Mouse (Mus musculus) urinary bladder, postnatal 0 days (tissue): Measurements from ENCODE around the gene Slc40a1. TPM values are rescaled to one million over a fixed set of nuclear protein-coding genes. Genes with fewer than 3 reads are reported as not detected.

ENCODE experiments used
- polyA plus RNA-seq: library from polyadenylated mRNA; unstranded; fragments of >200 nt; fragmentation: Nextera tagmentation; extraction: Ambion mirVana; gene quantifications from 2 replicates; pipeline ENCODE4 v1.2.1, GENCODE M21; 2015

The Slc40a1 gene
- polyA plus RNA-seq, result 30.1 and 35.8 TPM in 2 replicates

DNA sequence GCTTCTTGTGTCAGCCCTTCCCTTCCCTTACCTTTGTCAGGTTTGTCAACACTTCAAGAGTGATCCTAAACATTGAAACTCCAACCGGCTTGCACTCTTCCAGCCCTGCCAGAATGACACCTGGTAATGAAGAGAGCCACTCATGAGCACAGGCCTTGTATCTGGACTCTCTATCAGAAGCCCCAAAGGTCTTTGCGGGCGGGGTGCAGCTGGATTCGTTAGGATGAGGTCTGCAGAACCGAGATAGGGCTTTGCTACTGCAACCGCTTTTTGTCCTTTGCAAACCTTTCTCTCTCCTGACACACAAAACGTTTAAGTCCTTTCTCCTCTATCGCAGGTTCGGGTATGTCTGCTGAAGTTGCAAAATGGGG lies at the start of gene Slc40a1:
TSS of gene Slc40a1 (minus strand) at position 131 of the 371 bp plus-strand sequence.

GRCm38 (mm10) chr1:45890173-45890572 lies 36.1 kb downstream of the Slc40a1 start, which contains the start of gene Gm5269:
TSS of gene Gm5269 (minus strand) at chr1:45890273.

Other genes starting within 250 kb of the Slc40a1 start
- gene Wdr75, start 131.4 kb downstream of the Slc40a1 start, polyA plus RNA-seq, result 37.7 and 38.9 TPM in 2 replicates
- gene Gm5269, start 36.2 kb downstream of the Slc40a1 start, polyA plus RNA-seq, result not detected in 2 replicates
- gene Dnah7b, start 139.8 kb upstream of the Slc40a1 start, polyA plus RNA-seq, result 0.45 and 0.79 TPM in 2 replicates